Mouse (Mus musculus) myocyte (in vitro differentiated cells): ENCODE data around the gene Cyp1a1. TPM values are rescaled to one million over a fixed set of nuclear protein-coding genes. Genes with fewer than 3 reads are reported as not detected.
A peak's percentile ranks its signal among the peaks of the same experiment; 100 is the strongest.

Experiments used
- H3K27me3 ChIP-seq: one replicate; pipeline ENCODE4 v1.6.1; 2011; ENCODE audit not compliant: control insufficient read depth, insufficient read depth, insufficient read length
- H3K36me3 ChIP-seq: one replicate; pipeline ENCODE4 v1.6.1; 2011; ENCODE audit not compliant: control insufficient read depth, insufficient read depth
- H3K4me2 ChIP-seq: one replicate; pipeline ENCODE4 v1.6.1; 2011; ENCODE audit warnings: low read depth, control low read depth
- H3K4me3 ChIP-seq: one replicate; pipeline ENCODE4 v1.5.1; 2011; ENCODE audit warnings: mild to moderate bottlenecking, control low read depth, moderate library complexity
- H3K79me2 ChIP-seq: one replicate; pipeline ENCODE4 v1.6.1; 2011; ENCODE audit not compliant: control insufficient read depth, insufficient read depth
- H3ac ChIP-seq: one replicate; pipeline ENCODE4 v1.6.1; 2011; ENCODE audit not compliant: control insufficient read depth, insufficient read length
- CEBPB ChIP-seq: IDR thresholded peaks from 2 replicates; pipeline ENCODE4 v1.6.1; 2011; ENCODE audit warnings: mild to moderate bottlenecking, moderate library complexity; ENCODE audit not compliant: poor library complexity, insufficient read depth, severe bottlenecking
- E2F4 ChIP-seq: IDR thresholded peaks from one replicate; pipeline ENCODE4 v1.6.1; 2011; ENCODE audit warnings: mild to moderate bottlenecking, control low read depth, moderate library complexity; ENCODE audit not compliant: insufficient read depth
- MAX ChIP-seq: IDR thresholded peaks from one replicate; pipeline ENCODE4 v1.6.1; 2011; ENCODE audit warnings: low read depth, mild to moderate bottlenecking, control low read depth
- MYOD1 ChIP-seq, 3 experiments: IDR thresholded peaks; one replicate each; pipeline ENCODE4 v1.6.1; 2011; ENCODE audit warnings: control low read depth in 2 of 3, low read depth in 2 of 3, mild to moderate bottlenecking in 2 of 3, moderate library complexity in 1 of 3; ENCODE audit not compliant: insufficient read length in 2 of 3, control insufficient read depth in 1 of 3
- MYOG ChIP-seq, 3 experiments: IDR thresholded peaks; one replicate each; pipeline ENCODE4 v1.6.1; 2011; ENCODE audit warnings: control low read depth in 2 of 3, low read depth in 2 of 3, mild to moderate bottlenecking in 2 of 3; ENCODE audit not compliant: insufficient read length in 2 of 3, control insufficient read depth in 1 of 3, insufficient read depth in 1 of 3
- POLR2A ChIP-seq: IDR thresholded peaks from one replicate; pipeline ENCODE4 v1.6.1; 2011; ENCODE audit warnings: low read depth, mild to moderate bottlenecking, control low read depth, moderate library complexity; ENCODE audit not compliant: insufficient read length
- POLR2AphosphoS2 ChIP-seq: IDR thresholded peaks from one replicate; pipeline ENCODE4 v1.6.1; 2011; ENCODE audit warnings: low read depth, control low read depth; ENCODE audit not compliant: insufficient read length
- REST ChIP-seq: IDR thresholded peaks from one replicate; pipeline ENCODE4 v1.6.1; 2011; ENCODE audit warnings: mild to moderate bottlenecking, control low read depth, moderate library complexity; ENCODE audit not compliant: insufficient read depth, insufficient read length
- SRF ChIP-seq: IDR thresholded peaks from one replicate; pipeline ENCODE4 v1.6.1; 2011; ENCODE audit warnings: low read depth; ENCODE audit not compliant: control insufficient read depth, insufficient read length
- TCF12 ChIP-seq: IDR thresholded peaks from one replicate; pipeline ENCODE4 v1.6.1; 2011; ENCODE audit warnings: mild to moderate bottlenecking, control low read depth; ENCODE audit not compliant: poor library complexity, insufficient read depth, severe bottlenecking
- TCF3 ChIP-seq: IDR thresholded peaks from one replicate; pipeline ENCODE4 v1.6.1; 2011; ENCODE audit warnings: low read depth, control low read depth; ENCODE audit not compliant: insufficient read length
- USF1 ChIP-seq: IDR thresholded peaks from one replicate; pipeline ENCODE4 v1.6.1; 2011; ENCODE audit warnings: low read depth, mild to moderate bottlenecking, control low read depth, moderate library complexity
- polyA plus RNA-seq: library from polyadenylated mRNA; unstranded; fragments of >200 nt; fragmentation: generic; extraction: Trizol; gene quantifications from one replicate; pipeline ENCODE4 v1.2.1, GENCODE M21; 2012; ENCODE audit warnings: missing spikeins

Cyp1a1 gene
- polyA plus RNA-seq, 1 experiment: not detected

- H3ac ChIP-seq: no peak overlapping the region
- TF ChIP-seq CEBPB (no peak), E2F4 (no peak), POLR2AphosphoS2 (no peak), SRF (no peak)
- no peaks in the 10 kb centered on the region for H3K27me3 ChIP-seq
- H3K4me2 ChIP-seq: peak overlapping the region; percentile 91
- H3K4me3 ChIP-seq: no peak overlapping the region
- H3K36me3 ChIP-seq: no peaks in the 10 kb centered on the region
- H3K79me2 ChIP-seq: peaks cover 86% of the 10 kb centered on the region
These were observed 46.7 kb upstream of the Cyp1a1 start for GRCm38 (mm10) chr9:57641022-57641421.

GRCm38 (mm10) chr9:57641775-57642550 is 45.8 kb upstream of the Cyp1a1 start:
- H3K79me2 ChIP-seq: peaks cover 76% of the 10 kb centered on the region

GRCm38 (mm10) chr9:57643169-57643855 is 44.4 kb upstream of the Cyp1a1 start:
- TF ChIP-seq USF1 (no peak), E2F4 (no peak), POLR2AphosphoS2 (no peak), TCF12 (no peak), TCF3 (no peak), MAX (no peak), POLR2A (no peak), CEBPB (no peak), MYOD1 (IDR thresholded peaks at IDR 0.05; ENCODE audit: control insufficient read depth in 1 of 3, insufficient read length in 2 of 3, low read depth in 2 of 3) (no peak), REST (no peak), SRF (no peak), MYOG (IDR thresholded peaks at IDR 0.05; ENCODE audit: control insufficient read depth in 1 of 3, insufficient read depth in 1 of 3, insufficient read length in 2 of 3, low read depth in 2 of 3) (no peak)
- Histone ChIP-seq H3ac (no peak overlapping the region), H3K4me2 (peak overlapping the region; percentile 82), H3K36me3 (no peaks in the 10 kb centered on the region), H3K27me3 (no peaks in the 10 kb centered on the region), H3K79me2 (peaks cover 64% of the 10 kb centered on the region), H3K4me3 (peak overlapping the region; percentile 67)

More at GRCm38 (mm10) chr9:57641775-57642550, 45.8 kb upstream of the Cyp1a1 start:
- Histone ChIP-seq H3K36me3 (no peaks in the 10 kb centered on the region), H3ac (no peak overlapping the region), H3K4me2 (peak overlapping the region; percentile 91), H3K27me3 (no peaks in the 10 kb centered on the region), H3K4me3 (peak overlapping the region; percentile 67)
- no peak for TF ChIP-seq USF1
- TF ChIP-seq POLR2AphosphoS2: no peak
- TF ChIP-seq TCF3: no peak
- no peak for TF ChIP-seq SRF

GRCm38 (mm10) chr9:57643856-57644180 is 43.9 kb upstream of the Cyp1a1 start:
- Histone ChIP-seq H3K4me3 (peak overlapping the region; percentile 67), H3K79me2 (peaks cover 59% of the 10 kb centered on the region), H3K4me2 (peak overlapping the region; percentile 82), H3ac (peak overlapping the region; percentile 92), H3K27me3 (no peaks in the 10 kb centered on the region), H3K36me3 (no peaks in the 10 kb centered on the region)
- no peak for TF ChIP-seq E2F4
- no peak for TF ChIP-seq TCF12
- no peak for TF ChIP-seq MYOG (IDR thresholded peaks at IDR 0.05; ENCODE audit: control insufficient read depth in 1 of 3, insufficient read depth in 1 of 3, insufficient read length in 2 of 3, low read depth in 2 of 3)
- no peak for TF ChIP-seq USF1
- TF ChIP-seq REST: no peak
- TF ChIP-seq POLR2AphosphoS2: no peak
- TF ChIP-seq SRF: no peak
- TF ChIP-seq MAX: no peak
- no peak for TF ChIP-seq CEBPB
- no peak for TF ChIP-seq POLR2A
- no peak for TF ChIP-seq MYOD1 (IDR thresholded peaks at IDR 0.05; ENCODE audit: control insufficient read depth in 1 of 3, insufficient read length in 2 of 3, low read depth in 2 of 3)

- TF ChIP-seq MAX (no peak), POLR2AphosphoS2 (no peak), SRF (no peak), MYOG (IDR thresholded peaks at IDR 0.05; ENCODE audit: control insufficient read depth in 1 of 3, insufficient read depth in 1 of 3, insufficient read length in 2 of 3, low read depth in 2 of 3) (no peak), E2F4 (no peak), MYOD1 (IDR thresholded peaks at IDR 0.05; ENCODE audit: control insufficient read depth in 1 of 3, insufficient read length in 2 of 3, low read depth in 2 of 3) (no peak), POLR2A (no peak), REST (no peak)
- H3K79me2 ChIP-seq: peaks cover 52% of the 10 kb centered on the region
- H3ac ChIP-seq: peak overlapping the region; percentile 92
These were observed 43.2 kb upstream of the Cyp1a1 start for GRCm38 (mm10) chr9:57644442-57644943.

More at GRCm38 (mm10) chr9:57644442-57644943, 43.2 kb upstream of the Cyp1a1 start:
- Histone ChIP-seq H3K27me3 (no peaks in the 10 kb centered on the region), H3K36me3 (no peaks in the 10 kb centered on the region), H3K4me2 (peak overlapping the region; percentile 82), H3K4me3 (peak overlapping the region; percentile 67)
